Mouse (Mus musculus): ENCODE data around the gene Zfp423.

Gene Zfp423

DNA sequence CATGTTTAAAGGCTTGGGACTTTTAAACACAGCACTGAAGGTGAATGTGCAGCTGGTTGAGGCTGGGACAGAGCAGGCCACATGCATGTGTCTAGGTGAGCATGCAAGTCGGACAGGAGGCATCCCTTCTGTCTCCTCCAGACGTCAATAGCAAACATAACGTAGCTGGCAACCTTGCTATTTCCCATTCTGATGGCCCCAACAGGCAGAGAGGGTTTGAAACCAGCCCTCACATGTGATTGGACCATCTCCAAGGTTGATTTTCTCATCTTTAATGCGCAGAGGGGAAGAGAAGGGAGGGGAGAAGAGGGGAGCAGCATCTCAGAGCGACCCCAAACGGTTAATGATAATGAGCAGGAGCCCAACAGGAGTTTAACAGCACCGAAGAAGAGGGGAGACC, 123.5 kb downstream of the Zfp423 start:
- DNase-seq (ENCODE audit: low spot score), result no peak

DNA sequence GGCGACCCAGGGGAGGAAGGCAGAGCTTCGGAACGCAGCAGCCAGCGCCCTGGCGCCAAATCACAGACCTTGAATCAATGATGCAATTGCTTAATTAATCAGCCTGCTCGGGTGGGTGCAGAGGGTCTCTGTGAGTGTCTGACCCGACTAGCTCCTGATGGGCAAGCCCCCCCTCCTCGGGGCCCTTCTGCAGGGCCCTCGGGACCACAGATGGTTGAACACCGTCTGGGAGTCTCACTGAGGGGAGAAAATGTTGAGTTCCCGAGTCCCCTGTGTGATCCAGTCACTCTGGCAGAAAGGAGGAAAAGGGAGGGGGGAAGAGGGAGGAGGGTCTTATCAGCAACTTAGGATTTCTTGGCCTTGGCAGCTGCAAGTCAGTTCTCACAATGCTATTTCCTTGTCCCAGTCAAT, 124.0 kb downstream of the Zfp423 start:
- DNase-seq (ENCODE audit: low spot score), result no peak

DNA sequence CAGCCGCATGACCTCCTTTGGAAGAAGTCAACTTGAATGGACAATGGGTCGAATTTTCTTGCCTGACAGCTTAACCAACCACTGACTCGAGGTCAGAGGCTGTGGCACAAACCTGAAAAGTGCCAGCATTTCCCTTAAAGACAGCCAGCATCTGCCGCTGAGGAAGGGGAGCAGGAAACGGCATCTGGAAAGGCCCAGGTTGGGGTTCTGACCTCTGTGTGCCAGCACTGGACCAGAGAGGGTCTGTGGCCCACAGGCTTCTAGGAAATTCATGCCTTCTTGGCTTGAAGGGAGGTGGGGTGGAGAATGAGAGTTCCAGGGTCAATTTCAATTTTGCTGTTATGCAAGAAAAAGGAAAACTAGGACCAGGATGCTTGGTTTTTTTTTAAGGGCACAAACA, 124.7 kb downstream of the Zfp423 start:
- DNase-seq (ENCODE audit: low spot score), result no peak

DNA sequence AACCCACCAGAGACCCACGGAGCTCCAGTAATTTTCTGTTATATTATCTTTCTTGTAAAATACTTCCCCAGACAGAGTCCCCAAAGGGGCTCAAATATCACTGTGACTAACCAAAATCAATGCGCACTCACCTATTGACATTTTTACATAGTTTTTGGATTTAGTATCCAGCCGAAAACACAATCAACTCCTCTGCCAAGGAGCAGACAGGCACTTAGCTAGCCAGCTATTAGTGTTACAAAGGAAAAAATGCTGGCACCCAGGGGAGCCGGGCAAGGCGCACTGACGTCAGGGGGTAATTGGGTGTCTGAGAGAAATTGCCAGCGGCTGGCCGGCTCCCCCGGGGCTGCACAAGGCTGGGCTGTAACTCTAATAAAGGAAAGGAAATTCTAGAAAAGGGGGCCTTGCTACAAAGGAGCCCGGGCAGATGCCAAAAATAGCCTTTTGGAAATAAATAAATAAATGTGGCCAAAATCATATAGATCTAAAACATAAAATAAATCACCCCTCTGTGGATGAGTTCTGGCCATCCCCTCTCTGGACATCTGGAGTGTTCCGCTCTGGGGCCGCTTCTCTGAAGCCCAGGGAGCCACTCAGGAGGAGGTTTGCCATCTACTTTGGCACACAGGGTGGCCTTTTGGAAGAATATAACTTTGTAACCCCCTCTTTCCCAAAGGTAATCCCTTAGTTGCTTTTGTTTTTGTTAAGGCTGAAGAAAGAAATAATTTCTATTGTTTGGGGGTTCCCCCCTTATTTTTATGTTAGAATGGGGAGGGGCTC, 125.4 kb downstream of the Zfp423 start:
- no peak for DNase-seq (ENCODE audit: low spot score)

DNA sequence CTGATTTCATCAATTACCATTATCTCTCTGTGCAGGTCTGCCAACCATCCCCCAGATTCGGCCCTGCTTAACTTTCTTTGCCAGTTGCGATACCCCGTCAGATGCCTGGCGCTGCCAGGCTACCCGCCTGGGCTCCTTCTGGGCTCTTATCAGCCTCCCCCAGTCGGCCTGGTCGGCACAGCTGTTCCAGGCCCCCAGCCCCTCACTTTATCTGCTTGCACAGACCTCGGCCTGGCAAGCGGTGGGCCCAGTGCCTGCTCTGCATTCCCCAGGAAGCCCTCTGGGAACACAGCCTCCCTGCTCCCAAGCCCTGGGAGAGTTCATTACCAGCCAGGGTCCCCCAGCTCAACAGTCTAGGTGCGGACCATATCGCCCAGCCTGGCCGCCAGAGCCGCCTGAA, 126.1 kb downstream of the Zfp423 start:
- DNase-seq (ENCODE audit: low spot score), result no peak

DNA sequence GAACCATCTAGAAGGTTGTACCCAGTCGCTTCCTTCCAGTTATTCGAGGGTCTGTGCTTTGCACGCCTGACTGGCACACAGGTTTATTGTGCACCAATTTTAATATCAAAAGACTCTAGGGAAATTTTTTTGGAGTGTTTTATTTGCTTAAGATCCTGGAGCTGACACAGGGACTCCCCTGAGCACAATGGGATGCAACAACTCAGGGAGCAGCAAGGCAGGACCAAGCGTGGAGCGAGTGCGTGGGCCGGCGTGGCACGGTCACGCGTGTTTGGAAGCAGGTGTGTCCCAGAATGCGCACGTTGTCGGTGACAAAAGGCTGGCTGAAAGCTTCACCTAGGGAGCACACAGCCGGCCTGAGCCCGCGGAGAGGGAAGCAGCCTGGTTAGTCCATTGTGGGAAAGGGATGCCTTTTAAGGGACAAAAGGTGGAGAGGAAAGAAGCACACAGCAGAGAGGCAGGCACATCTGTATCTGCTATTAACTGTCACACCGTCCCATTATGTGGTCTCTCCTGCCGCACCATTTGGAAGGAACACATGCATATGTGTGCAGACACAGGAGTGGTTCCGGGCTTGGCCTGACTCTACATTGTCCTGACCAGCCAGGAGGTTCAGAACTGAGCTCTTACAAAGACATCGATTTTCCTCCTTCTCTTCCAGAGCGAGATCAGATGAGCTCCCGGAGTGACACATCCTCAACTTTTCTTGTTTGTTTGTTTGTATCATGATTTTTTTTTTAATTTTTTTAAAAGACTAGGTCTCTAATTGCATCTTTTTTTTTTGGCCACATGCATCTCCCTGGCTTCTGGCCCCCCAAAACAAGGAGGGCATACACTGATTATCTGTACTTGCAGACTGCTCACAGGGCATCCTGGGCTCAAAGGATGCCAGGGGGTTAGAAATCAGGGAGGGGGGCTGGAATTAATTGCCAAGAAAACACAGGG, 126.7 kb downstream of the Zfp423 start:
- DNase-seq (ENCODE audit: low spot score), result no peak

DNA sequence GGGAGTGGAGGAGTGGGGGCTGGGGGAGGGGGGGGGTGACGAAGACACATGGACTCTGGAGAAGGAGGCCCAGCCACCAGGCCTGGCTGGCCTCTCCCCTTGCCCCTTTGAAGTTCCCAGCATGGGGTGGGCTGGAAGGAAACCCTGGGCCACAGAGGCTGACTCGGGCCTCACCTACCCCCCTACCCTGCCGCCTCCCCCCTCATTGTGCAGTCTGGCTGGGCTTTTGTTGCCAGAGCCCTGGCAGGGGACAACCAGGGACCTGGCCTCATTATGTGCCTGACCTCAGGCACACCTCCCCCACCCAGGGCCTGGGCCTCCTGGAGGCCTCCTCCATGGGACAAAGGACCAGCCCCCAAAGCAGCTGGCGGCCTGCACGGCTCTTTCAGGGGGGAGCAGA, 127.8 kb downstream of the Zfp423 start:
- no peak for DNase-seq (ENCODE audit: low spot score)

DNA sequence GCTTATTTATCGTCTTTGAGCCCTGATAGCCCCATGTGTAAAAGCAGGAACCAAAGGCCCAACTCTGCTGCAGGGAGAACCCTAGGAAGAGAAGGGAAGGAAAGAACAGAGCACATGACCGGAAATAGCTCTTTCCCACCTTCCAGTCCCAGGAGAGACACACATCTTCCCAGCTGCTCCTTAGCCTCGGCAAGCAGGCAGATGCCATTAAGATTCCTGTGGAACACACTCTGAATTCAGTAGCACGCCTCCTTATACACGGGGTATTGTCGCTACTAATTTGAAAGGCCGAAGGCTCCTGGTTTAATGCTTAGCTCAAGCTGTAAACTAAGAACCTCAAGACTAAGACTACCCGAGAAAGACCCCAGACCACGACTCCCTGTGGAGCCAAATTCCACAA, 128.3 kb downstream of the Zfp423 start:
- no peak for DNase-seq (ENCODE audit: low spot score)

DNA sequence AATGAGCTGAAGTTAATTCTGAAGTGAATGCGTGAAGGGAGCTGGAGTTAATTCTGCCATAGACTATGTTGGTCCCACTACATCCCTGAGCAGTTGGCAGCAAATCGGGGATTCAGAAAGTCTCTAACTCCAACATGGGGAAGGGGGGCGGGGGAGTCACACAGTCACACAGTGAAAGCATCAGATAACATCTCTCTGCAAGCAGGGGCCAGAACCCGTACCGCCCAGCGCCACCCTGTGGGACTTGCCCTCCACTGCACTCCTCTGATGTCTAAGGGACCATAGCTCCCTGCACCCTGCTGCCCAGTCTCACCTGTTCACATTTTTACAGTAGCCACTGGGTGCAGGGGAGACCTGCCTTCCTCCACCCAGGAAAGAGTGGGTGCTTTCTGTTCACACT, 129.2 kb downstream of the Zfp423 start:
- DNase-seq (ENCODE audit: low spot score), result no peak

DNA sequence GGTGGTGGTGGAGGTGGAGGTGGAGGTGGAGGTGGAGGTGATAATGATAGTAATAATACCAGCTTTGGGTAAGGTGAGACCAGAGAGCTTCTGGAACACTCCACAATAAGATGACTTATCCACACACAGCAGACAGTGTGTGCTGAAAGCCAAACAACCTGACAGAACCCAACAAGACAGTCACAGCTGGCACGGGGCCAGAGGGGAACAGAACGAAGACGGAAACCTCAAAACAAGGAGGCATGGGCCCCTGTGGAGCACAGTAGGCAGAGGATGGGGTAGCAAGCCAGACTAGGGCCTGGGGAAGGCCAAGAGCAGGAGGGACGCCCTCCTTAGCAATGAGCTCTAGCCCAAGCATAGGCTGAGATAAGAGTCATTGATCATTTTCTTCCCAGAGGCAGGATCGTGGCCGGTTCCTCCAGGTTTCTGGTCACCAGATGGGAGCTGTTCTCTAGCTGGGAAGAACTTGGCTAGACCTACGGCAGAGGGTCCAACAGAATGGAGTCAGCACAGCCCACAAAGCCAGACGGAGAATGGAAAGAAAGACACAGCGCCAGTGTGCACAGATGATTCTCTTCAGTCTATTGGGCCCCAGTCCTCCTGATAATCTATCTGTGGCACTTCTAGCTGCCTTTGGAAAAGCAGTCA, 133.3 kb downstream of the Zfp423 start:
- DNase-seq (ENCODE audit: low spot score), result no peak

DNA sequence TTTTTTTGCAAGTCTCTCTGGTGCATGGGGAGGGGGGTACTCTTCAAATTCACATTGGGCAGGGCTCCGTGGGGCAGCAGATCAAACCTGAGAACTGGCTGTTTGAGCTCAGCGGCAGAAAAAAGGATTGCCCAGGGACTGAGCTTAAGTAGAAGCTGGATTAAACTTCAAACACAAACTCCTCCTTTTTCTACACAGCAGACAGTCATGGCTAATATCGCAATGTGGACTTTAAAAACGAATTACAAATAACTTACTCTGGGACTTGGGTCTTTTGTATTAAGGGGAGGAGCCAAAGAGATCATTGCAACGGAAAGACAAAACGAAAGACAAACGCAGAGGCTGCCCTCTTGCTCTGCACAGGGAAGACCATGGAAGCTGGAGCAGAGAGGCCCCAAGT, 136.2 kb downstream of the Zfp423 start:
- no peak for DNase-seq (ENCODE audit: low spot score)

DNA sequence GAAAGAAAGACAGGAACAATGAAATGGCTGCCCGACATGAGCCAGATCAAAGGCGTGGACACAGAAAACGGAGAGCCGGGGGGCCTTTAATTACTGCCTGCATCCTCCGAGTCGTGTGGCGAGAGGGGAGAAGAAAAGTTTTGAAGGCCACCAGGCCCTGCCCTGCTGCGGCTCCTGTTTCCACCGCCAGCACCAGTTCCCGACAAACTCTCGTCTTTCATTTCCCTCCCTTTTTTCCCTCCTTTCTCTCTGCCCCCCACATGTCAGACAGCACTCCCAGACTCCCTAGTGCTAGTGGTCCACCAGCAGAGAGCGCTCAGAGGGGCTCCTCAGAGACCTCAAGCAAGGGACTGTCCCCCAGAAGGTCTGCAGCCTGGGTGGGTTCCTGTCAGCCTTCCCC, 136.7 kb downstream of the Zfp423 start:
- DNase-seq (ENCODE audit: low spot score), result no peak

DNA sequence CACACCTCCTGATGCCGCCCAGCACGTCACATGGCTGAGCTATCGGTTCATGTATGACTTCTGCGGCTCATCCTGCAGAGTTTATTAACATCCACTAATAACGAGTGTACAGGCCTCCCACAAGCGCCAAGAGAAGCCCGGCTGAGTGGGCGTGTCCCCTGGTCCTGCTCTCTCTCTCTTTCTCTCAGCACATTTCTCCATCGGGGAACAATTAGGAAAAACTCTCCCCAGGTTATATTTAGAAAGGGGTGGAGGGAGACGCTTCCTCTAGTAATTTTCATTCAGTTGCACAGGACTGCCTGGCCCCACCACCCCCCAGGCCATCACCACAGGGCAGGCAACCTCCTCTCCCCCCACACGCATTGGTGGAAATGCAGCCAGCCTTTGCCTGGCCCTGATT, 137.2 kb downstream of the Zfp423 start:
- DNase-seq (ENCODE audit: low spot score), result no peak

DNA sequence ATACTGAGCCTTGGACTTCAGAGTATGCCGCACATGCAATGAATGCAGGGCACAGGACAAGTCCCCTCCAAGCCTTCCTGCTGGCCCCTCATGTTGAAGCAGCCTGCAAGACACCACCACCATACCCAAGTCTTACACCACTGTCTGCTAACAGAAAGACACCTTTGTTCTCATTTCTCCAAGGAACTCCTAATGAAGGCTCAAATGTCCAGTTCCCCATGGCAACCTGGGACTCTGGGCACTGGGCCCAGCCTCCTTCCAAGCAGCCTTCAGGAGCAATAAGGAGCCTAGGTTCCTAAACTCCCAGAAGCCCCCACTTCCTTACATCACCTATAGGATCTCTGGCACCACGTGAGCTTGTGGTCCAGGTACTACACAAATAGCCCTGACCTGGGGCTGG, 137.7 kb downstream of the Zfp423 start:
- no peak for DNase-seq (ENCODE audit: low spot score)

DNA sequence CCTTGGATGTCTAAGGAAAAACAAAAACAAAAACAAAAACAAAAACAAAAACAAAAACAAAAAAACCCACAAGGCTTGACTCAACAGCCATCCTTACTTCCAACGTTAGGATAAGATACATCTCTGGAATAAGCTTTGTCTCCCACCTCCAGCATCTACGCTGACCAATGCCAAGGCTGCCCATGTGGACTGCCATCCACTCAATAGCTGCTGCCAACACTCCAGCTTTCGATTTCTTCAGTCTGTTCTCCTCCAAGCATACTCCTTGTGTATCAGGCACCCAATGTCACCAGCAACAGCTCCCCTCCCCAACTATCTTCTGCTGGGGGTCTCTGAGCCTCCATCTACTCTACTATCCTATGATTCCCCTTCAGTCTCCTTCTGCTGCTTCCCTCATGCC, 140.1 kb downstream of the Zfp423 start:
- no peak for DNase-seq (ENCODE audit: low spot score)

DNA sequence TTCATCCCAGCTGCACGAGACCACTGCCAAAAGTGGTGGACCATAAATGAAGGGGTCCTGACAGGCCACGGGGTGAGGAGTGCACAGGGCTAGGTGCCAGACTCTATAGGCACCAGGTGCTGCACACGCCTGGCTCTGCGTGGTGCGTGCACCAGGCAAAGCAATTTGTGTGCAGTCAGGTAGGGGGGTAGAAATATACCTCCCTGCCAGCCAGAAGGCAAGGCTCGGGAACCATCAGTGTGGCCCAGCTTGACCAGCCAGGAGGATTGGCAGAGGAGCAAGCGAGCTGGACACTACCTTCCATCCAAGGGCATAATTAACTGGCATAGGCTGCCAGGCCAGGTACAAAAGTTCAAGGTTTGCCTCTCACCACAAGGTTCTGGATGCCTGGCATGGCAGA, 140.9 kb downstream of the Zfp423 start:
- DNase-seq (ENCODE audit: low spot score), result no peak

DNA sequence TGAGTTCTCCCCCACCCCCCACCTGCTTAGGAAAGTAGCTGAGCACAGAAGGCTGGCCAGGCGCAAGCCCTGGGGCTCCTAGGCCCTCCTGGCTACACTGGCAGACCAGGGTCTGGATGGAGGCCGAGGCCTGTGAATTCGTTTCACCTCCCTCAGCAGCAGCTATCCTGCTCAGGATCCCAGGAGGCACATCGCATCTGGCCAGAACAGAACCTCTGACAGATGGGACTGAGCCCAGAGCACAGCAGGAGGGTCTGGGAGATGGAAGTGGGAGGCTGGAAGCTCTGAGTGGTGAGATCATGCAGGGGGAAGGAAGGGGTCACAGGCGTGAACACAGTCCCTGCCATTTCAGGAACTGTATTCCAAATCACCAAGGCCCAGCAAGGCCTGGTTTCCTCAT, 143.3 kb downstream of the Zfp423 start:
- no peak for DNase-seq (ENCODE audit: low spot score)

DNA sequence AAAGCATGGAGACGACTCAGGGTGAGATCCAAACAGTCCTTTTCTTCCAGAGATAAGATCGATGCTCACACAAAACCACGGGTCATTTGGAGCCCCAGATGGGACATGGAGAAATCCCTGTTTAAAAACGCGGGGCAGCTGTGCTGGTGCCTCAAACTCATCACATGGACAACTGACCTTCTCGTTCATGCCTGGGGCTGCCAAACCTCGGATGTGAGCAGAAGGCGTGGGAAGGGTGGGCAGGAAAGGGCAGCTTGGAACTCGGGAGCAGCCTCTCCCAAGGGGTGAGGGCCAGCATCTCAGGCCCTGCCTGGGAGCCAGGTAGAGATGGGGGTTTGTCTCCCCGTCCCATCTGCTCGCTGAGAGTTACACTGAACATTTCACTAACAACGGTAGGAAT, 146.7 kb downstream of the Zfp423 start:
- DNase-seq (ENCODE audit: low spot score), result no peak

DNA sequence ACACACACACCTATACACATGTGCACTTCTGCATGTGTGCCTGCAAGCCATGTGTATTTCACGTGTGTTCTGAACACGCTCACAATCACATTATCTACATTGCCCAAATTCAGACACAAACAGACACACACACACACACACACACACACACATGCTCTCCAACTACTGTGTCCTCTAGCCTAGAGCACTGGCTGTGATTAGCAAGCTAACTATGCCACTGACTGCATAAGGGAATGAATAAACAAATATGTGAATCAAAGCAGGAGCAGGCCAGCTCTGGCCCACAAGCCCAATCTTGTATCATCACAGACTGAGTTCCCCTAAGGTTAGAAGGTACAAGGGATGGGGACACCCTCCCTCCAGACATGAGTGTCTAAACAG, 147.3 kb downstream of the Zfp423 start:
- no peak for DNase-seq (ENCODE audit: low spot score)

DNA sequence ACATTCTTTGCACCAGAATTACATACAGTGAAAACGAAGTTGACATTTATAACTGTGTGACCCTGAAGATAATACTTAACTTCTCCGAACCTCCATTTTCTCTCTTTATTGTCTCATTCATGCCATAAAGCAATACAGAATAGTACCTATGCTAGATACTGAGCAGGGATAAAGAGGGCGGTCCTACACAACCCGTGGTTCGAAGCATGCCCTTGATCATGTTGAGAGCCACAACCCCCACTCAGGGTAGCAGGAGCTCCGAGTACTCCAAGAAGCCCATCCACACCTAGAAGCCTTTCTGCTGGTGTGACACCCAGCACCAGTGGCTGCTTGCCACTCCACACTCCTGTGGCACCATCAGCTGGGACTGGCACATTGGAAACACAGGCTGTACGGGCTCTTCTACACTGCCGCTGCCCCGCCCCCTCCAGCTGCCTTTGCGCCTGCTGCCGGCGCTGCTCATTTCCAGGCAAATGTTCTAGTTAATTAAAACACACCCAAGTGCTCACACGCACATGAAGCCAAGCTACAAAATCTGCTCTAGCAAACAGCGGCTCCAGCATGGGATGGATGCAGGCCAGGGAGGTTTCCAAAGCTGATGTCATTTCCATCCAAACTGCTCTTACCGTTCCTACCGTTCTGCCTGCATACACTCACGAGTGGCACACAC, 147.9 kb downstream of the Zfp423 start:
- peak; percentile 26 for DNase-seq (ENCODE audit: low spot score)

DNA sequence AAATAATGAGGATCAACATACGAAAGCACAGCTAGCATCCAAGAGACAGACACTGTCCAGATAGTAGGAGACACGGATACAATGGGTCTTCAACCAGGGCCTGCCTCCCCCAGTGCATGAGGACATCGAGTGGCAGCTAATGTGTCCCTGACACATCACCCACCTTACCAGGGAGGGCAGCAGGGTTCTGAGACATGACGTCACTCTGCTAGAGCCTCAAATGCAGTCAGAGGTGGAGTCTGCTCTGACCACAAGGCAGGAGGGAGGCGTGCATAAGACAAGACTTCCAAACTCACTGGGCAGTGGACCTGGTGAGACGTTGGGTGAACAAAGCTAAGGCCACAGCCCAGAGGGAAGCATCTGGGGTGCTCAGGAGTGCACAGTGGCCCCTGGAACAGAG, 148.6 kb downstream of the Zfp423 start:
- no peak for DNase-seq (ENCODE audit: low spot score)

DNA sequence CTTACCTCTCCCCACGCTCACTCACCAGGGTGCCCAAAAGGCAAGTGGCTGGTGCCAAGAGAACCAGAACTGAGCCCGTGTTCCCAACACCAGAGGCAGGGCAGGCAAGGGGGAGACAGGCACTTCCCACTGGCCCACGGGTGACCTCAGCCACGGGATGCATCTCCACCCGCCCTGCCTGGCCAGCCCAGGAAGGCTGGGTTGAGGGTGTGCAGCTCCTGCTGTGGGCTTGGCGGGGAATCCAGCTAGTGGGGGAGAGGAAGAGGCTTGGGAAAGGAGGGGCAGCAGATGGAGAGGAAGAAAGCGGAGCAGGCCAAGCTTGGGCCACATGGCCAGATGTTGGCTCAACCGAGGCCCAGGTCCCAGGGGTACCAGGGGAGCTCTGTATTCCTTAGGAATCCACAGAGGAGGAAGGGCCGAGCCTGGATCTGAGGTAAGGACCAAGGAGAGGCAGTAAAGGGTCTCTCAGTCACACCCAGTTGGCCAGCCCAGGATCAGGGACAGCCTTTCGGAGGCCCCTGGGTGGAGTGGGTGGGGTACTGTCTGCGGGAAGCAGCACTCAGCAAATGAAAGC, 155.0 kb downstream of the Zfp423 start:
- no peak for DNase-seq (ENCODE audit: low spot score)

Data from left cerebral cortex, adult 11 months (tissue).